Comparison of ENCODE assay signal across 24 mouse cellular contexts in the genomic region with DNA sequence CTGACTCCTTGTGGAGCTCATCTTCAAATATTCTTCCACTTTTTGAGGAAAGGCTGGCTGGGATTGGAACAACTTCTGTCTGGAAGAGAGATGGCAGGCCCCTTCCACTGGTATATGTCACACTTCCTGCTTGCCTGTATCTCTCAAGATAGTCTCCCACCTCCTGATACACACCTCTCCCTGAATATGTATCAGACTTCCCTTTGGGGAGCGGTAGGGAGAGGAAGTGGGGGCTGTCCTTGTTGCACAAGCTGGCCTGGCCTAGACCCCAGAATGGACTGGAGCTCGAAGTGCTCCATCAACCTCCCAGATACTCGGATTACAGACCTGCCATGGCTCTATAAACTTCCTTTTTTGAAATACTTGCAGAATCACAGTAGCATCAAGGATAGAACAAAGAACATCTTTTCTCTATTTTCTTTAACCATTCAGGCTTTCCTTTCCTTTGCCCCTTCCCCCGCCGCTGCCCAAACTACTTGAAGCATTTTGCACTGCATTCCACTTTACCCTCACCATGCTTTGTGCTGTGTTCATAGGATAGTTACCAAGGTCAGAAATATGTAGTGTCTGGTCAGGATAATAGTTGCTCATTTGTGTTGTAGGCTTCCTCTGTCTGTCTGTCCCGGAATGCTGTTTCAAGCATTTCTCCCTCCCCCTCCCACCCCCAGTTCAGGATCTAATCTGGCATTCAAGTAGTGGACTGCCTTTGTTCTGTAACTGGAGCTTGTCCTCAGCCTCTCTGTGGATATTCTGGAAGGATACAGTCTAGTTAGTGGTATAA. TPM values are rescaled to one million over a fixed set of nuclear protein-coding genes. Genes with fewer than 3 reads are reported as not detected.
DNase-seq lines count a peak whose midpoint lies in the region; ATAC-seq and TF ChIP-seq lines count a peak whose summit lies in the region.
"Had no signal": no experiment of that assay in that cellular context is flagged by ENCODE, and none has a peak within 500 bp of the region (broad histone marks: within the 10 kb centered on the region; RNA-seq: fewer than 3 reads in every experiment).

No protein-coding gene starts in this region.

- no peak for TF ChIP-seq CTCF in layer of hippocampus, adult 2 months (conservative IDR thresholded peaks at IDR 0.05)

- WGBS in forebrain, embryonic 11.5 days = 70% methylated on average over 6 of the region's 6 CpGs
- WGBS in forebrain, embryonic 13.5 days = 57% methylated on average over 6 of the region's 6 CpGs

- no peaks in the 10 kb centered on the region for H3K36me3 ChIP-seq in forebrain, embryonic 11.5 days (ENCODE audit: control insufficient read depth, insufficient read depth, low read length)
- peaks cover 16% of the 10 kb centered on the region; the same call in 1 of the 2 replicates for H3K36me3 ChIP-seq in forebrain, embryonic 13.5 days (ENCODE audit: poor library complexity, severe bottlenecking)
- H3K36me3 ChIP-seq: limb, embryonic 15.5 days; stomach, embryonic 15.5 days had no signal

- no peak overlapping the region for H3K9ac ChIP-seq in forebrain, embryonic 11.5 days (ENCODE audit: low read length)
- H3K9ac ChIP-seq in forebrain, embryonic 13.5 days = no peak overlapping the region
- H3K9ac ChIP-seq: embryonic facial prominence, embryonic 13.5 days; kidney, embryonic 15.5 days; limb, embryonic 15.5 days; stomach, embryonic 15.5 days had no signal

- no peak overlapping the region for H3K27ac ChIP-seq in forebrain, embryonic 11.5 days (ENCODE audit: low read depth, low read length)
- H3K27ac ChIP-seq in forebrain, embryonic 13.5 days = no peak overlapping the region
- H3K27ac ChIP-seq in layer of hippocampus, adult 2 months = peak overlapping the region; percentile 72; the same call in 1 of the 2 replicates
- H3K27ac ChIP-seq: embryonic facial prominence, embryonic 13.5 days; kidney, embryonic 15.5 days; limb, embryonic 15.5 days; stomach, embryonic 15.5 days had no signal

- DNase-seq in forebrain, embryonic 11.5 days (ENCODE audit: low spot score) = peak; percentile 24
- DNase-seq in layer of hippocampus, adult 2 months (ENCODE audit: low spot score in 2 of 2) = no peak
- no peak for DNase-seq in layer of hippocampus, adult 8-10 months (ENCODE audit: low spot score in 2 of 2)
- DNase-seq in Muller cell, postnatal 12 days (ENCODE audit: inconsistent ontology term) = peak; percentile 95
- no peak for DNase-seq in B cell, adult 2 months
- no peak for DNase-seq in right cerebral cortex, adult 18-20 months
- DNase-seq: adrenal gland, adult 8-10 months; cerebellum, adult 9-10 months; heart, adult 11 months; heart, postnatal 14 days; kidney, postnatal 4 days; thymus, adult 18-20 months had no signal

- H3K4me2 ChIP-seq in forebrain, embryonic 11.5 days (ENCODE audit: low read depth, low read length, severe bottlenecking) = no peak overlapping the region
- no peak overlapping the region for H3K4me2 ChIP-seq in forebrain, embryonic 13.5 days
- H3K4me2 ChIP-seq: embryonic facial prominence, embryonic 13.5 days; kidney, embryonic 15.5 days; limb, embryonic 15.5 days; stomach, embryonic 15.5 days had no signal

- no peaks in the 10 kb centered on the region for H3K27me3 ChIP-seq in forebrain, embryonic 11.5 days (ENCODE audit: control insufficient read depth, insufficient read depth, low read length)
- no peaks in the 10 kb centered on the region for H3K27me3 ChIP-seq in forebrain, embryonic 13.5 days
- H3K27me3 ChIP-seq: embryonic facial prominence, embryonic 13.5 days; kidney, embryonic 15.5 days; limb, embryonic 15.5 days; Patski; stomach, embryonic 15.5 days had no signal

- H3K4me1 ChIP-seq in forebrain, embryonic 11.5 days (replicated peaks; ENCODE audit: control insufficient read depth, insufficient read depth, low read length) = no peaks in the 10 kb centered on the region
- H3K4me1 ChIP-seq in forebrain, embryonic 13.5 days = peaks cover 22% of the 10 kb centered on the region

- H3K4me3 ChIP-seq in forebrain, embryonic 11.5 days (ENCODE audit: low read depth, low read length) = no peak overlapping the region
- no peak overlapping the region for H3K4me3 ChIP-seq in forebrain, embryonic 13.5 days
- no peak overlapping the region for H3K4me3 ChIP-seq in layer of hippocampus, adult 2 months
- H3K4me3 ChIP-seq: embryonic facial prominence, embryonic 13.5 days; kidney, embryonic 15.5 days; limb, embryonic 15.5 days; stomach, embryonic 15.5 days had no signal

- ATAC-seq in forebrain, embryonic 11.5 days (replicated peaks; ENCODE audit: low FRiP score) = no peak
- no peak for ATAC-seq in forebrain, embryonic 13.5 days
- peak; percentile 62 for ATAC-seq in granulocyte monocyte progenitor cell, adult 5-6 weeks (replicated peaks; ENCODE audit: poor library complexity, severe bottlenecking)
- ATAC-seq: hindbrain, embryonic 16.5 days; intestine, postnatal 0 days; lung, postnatal 0 days; midbrain, embryonic 16.5 days; Patski had no signal

- no peaks in the 10 kb centered on the region for H3K9me3 ChIP-seq in forebrain, embryonic 11.5 days (ENCODE audit: control insufficient read depth, low read length)
- no peaks in the 10 kb centered on the region for H3K9me3 ChIP-seq in forebrain, embryonic 13.5 days (replicated peaks)
- H3K9me3 ChIP-seq: embryonic facial prominence, embryonic 13.5 days; kidney, embryonic 15.5 days; limb, embryonic 15.5 days; stomach, embryonic 15.5 days had no signal

RNA-seq across cellular contexts. Expression of gene Itgae, which starts 2.5 kb away (rescaled TPM):
- 0.36 and 0.64 TPM in 2 replicates for polyA plus RNA-seq in forebrain, embryonic 11.5 days (2014; fragmentation: Nextera tagmentation; extraction: Ambion mirVana)
- polyA plus RNA-seq in forebrain, embryonic 13.5 days (2015; fragmentation: Nextera tagmentation; extraction: Ambion mirVana) = 0.27 and 0.29 TPM in 2 replicates
- under 1 TPM; 0.15 to 0.20 TPM for total RNA-seq in layer of hippocampus, adult 2 months (2021)
- total RNA-seq in layer of hippocampus, adult 8-10 months (2022) = under 1 TPM; 0.16 to 0.21 (median 0.18) TPM
- 0.68 TPM in 1 of 2 replicates, not detected in the other for total RNA-seq in granulocyte monocyte progenitor cell, adult 5-6 weeks (2014; fragmentation: Nextera tagmentation)
- total RNA-seq in granulocyte monocyte progenitor cell, adult 5-6 weeks (2017) = 0.77 TPM in 1 of 2 replicates, not detected in the other

RNA-seq across cellular contexts. Expression of gene Ncbp3, which starts 40.3 kb away (rescaled TPM):
- polyA plus RNA-seq in forebrain, embryonic 11.5 days (2014; fragmentation: Nextera tagmentation; extraction: Ambion mirVana) = 12.6 and 13.2 TPM in 2 replicates
- polyA plus RNA-seq in forebrain, embryonic 13.5 days (2015; fragmentation: Nextera tagmentation; extraction: Ambion mirVana) = 12.8 and 13.4 TPM in 2 replicates
- total RNA-seq in layer of hippocampus, adult 2 months (2021) = 10 to 100 TPM; 10.6 to 11.8 TPM
- 10 to 100 TPM in 3 of 4 experiments, 1 to 10 TPM in 1; 9.3 to 12.1 (median 11.3) TPM for total RNA-seq in layer of hippocampus, adult 8-10 months (2022)
- total RNA-seq in granulocyte monocyte progenitor cell, adult 5-6 weeks (2014; fragmentation: Nextera tagmentation) = 10.1 and 13.2 TPM in 2 replicates
- total RNA-seq in granulocyte monocyte progenitor cell, adult 5-6 weeks (2017) = 12.6 and 15.6 TPM in 2 replicates

RNA-seq across cellular contexts. Expression of gene Haspin, which starts 50.2 kb away (rescaled TPM):
- 22.0 and 23.6 TPM in 2 replicates for polyA plus RNA-seq in forebrain, embryonic 11.5 days (2014; fragmentation: Nextera tagmentation; extraction: Ambion mirVana)
- 13.0 and 13.1 TPM in 2 replicates for polyA plus RNA-seq in forebrain, embryonic 13.5 days (2015; fragmentation: Nextera tagmentation; extraction: Ambion mirVana)
- under 1 TPM; 0.33 to 0.44 TPM for total RNA-seq in layer of hippocampus, adult 2 months (2021)
- under 1 TPM in 3 of 4 experiments, not detected in 1; 0.19 to 0.48 (median 0.25) TPM for total RNA-seq in layer of hippocampus, adult 8-10 months (2022)
- total RNA-seq in granulocyte monocyte progenitor cell, adult 5-6 weeks (2014; fragmentation: Nextera tagmentation) = 15.6 and 18.7 TPM in 2 replicates
- total RNA-seq in granulocyte monocyte progenitor cell, adult 5-6 weeks (2017) = 20.5 and 23.0 TPM in 2 replicates
- total RNA-seq: gastrocnemius, adult 8-10 months had no signal

Comparison
In these comparisons a context has a peak if more than half of its experiments do, and no peak if none do; other contexts are left out.
1. DNase-seq: peak in forebrain, embryonic 11.5 days (single experiment) and Muller cell, postnatal 12 days (single experiment); none in layer of hippocampus, adult 2 months (0 of 2), layer of hippocampus, adult 8-10 months (0 of 2), B cell, adult 2 months (0 of 2) and right cerebral cortex, adult 18-20 months (single experiment).
2. RNA of gene Haspin, which starts 50.2 kb away (total RNA-seq): 15.6 to 23.0 TPM in granulocyte monocyte progenitor cell, adult 5-6 weeks; 0.33 to 0.44 TPM in layer of hippocampus, adult 2 months and 0.19 to 0.48 TPM in layer of hippocampus, adult 8-10 months; every median in the first group is over 10 times any median in the second.